Mouse (Mus musculus): ENCODE measurements around the gene Cfap45. TPM values are rescaled to one million over a fixed set of nuclear protein-coding genes. Genes with fewer than 3 reads are reported as not detected.
A peak's percentile ranks its signal among the peaks of the same experiment; 100 is the strongest.

The Cfap45 gene
- polyA plus RNA-seq, 1 experiment from 2014 or later: 1.1 TPM

- Histone ChIP-seq H3K4me1 (ENCODE audit: control insufficient read depth, insufficient read depth, low read length) (peaks cover 19% of the 10 kb centered on the region), H3K27me3 (ENCODE audit: control insufficient read depth, insufficient read depth, low read length) (peaks cover 3% of the 10 kb centered on the region; the same call in 1 of the 2 replicates), H3K4me2 (peak overlapping the region; percentile 69; the same call in 1 of the 2 replicates), H3K9ac (ENCODE audit: low read length) (peak overlapping the region; percentile 64; the same call in 1 of the 2 replicates), H3K9me3 (ENCODE audit: control insufficient read depth, low read length) (no peaks in the 10 kb centered on the region), H3K36me3 (ENCODE audit: control insufficient read depth, insufficient read depth, low read length) (no peaks in the 10 kb centered on the region), H3K27ac (ENCODE audit: low read depth, low read length) (no peak overlapping the region), H3K4me3 (ENCODE audit: low read depth, low read length) (no peak overlapping the region)
- 51% methylated on average over 7 of the region's 7 CpGs for WGBS
- 0 out of 2 replicates have a peak, but pooled peaks have one; percentile 13 for ATAC-seq (ENCODE audit: low FRiP score)
- peak; percentile 81 for DNase-seq (ENCODE audit: low spot score, missing footprints)
Observed at GRCm38 (mm10) chr1:172551009-172551408, 30.4 kb downstream of the Cfap45 start.

GRCm38 (mm10) chr1:172552623-172553022 is 32.0 kb downstream of the Cfap45 start:
- ATAC-seq (ENCODE audit: low FRiP score) (no peak), DNase-seq (ENCODE audit: low spot score, missing footprints) (peak; percentile 82)
- no peak overlapping the region for H3K27ac ChIP-seq (ENCODE audit: low read depth, low read length)
- H3K36me3 ChIP-seq (ENCODE audit: control insufficient read depth, insufficient read depth, low read length): no peaks in the 10 kb centered on the region
- no peak overlapping the region for H3K4me2 ChIP-seq
- H3K4me3 ChIP-seq (ENCODE audit: low read depth, low read length): no peak overlapping the region
- H3K4me1 ChIP-seq (ENCODE audit: control insufficient read depth, insufficient read depth, low read length): peaks cover 19% of the 10 kb centered on the region
- 67% methylated on average over 1 of the region's 1 CpGs for WGBS
- no peak overlapping the region for H3K9ac ChIP-seq (ENCODE audit: low read length)
- peaks cover 3% of the 10 kb centered on the region; the same call in 1 of the 2 replicates for H3K27me3 ChIP-seq (ENCODE audit: control insufficient read depth, insufficient read depth, low read length)
- no peaks in the 10 kb centered on the region for H3K9me3 ChIP-seq (ENCODE audit: control insufficient read depth, low read length)

DNA sequence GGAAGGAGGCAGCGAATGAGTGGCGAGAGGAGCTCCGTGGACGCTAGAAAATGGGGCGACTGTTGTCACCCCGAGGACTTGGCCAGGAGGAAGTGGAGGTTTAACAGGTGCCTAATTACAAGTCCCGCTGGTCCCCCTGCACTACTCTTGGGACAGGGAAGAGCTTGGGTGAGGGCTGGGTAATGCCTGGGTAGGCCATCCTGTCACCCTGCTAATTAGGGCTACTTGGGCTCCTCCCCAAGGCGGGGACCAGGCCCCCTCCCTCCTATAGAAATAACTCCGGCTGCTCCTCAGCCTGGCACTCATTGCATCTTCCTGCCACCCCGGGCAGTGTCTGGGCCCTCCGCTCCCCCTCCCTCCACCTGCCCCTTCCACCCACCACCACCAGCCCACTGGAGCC is 35.0 kb downstream of the Cfap45 start, which contains the start of gene Vsig8:
Vsig8 (plus strand) TSS at position 301 of the 400 bp plus-strand sequence.
- no peak for DNase-seq (ENCODE audit: low spot score, missing footprints)
- Histone ChIP-seq H3K9me3 (ENCODE audit: control insufficient read depth, low read length) (no peaks in the 10 kb centered on the region), H3K4me1 (ENCODE audit: control insufficient read depth, insufficient read depth, low read length) (peaks cover 5% of the 10 kb centered on the region), H3K4me3 (ENCODE audit: low read depth, low read length) (no peak within 1 kb of the TSS), H3K4me2 (no peak within 1 kb of the TSS), H3K9ac (ENCODE audit: low read length) (no peak within 1 kb of the TSS), H3K27ac (ENCODE audit: low read depth, low read length) (no peak within 1 kb of the TSS), H3K27me3 (ENCODE audit: control insufficient read depth, insufficient read depth, low read length) (peaks cover 5% of the 10 kb centered on the region), H3K36me3 (ENCODE audit: control insufficient read depth, insufficient read depth, low read length) (no peaks in the 10 kb centered on the region)
- WGBS: 79% methylated on average over 11 of the region's 11 CpGs
- no peak for ATAC-seq (ENCODE audit: low FRiP score)

GRCm38 (mm10) chr1:172562641-172563464 is 42.3 kb downstream of the Cfap45 start:
- peak overlapping the region; percentile 64 for H3K9ac ChIP-seq (ENCODE audit: low read length)
- H3K4me3 ChIP-seq (ENCODE audit: low read depth, low read length): peak overlapping the region; percentile 54
- peak; percentile 90 for ATAC-seq (ENCODE audit: low FRiP score)
- H3K27ac ChIP-seq (ENCODE audit: low read depth, low read length): no peak overlapping the region
- no peaks in the 10 kb centered on the region for H3K9me3 ChIP-seq (ENCODE audit: control insufficient read depth, low read length)
- H3K4me2 ChIP-seq: peak overlapping the region; percentile 91
- peaks cover 2% of the 10 kb centered on the region; the same call in 1 of the 2 replicates for H3K4me1 ChIP-seq (ENCODE audit: control insufficient read depth, insufficient read depth, low read length)
- H3K36me3 ChIP-seq (ENCODE audit: control insufficient read depth, insufficient read depth, low read length): no peaks in the 10 kb centered on the region
- under 1% methylated on average over 59 of the region's 66 CpGs for WGBS
- H3K27me3 ChIP-seq (ENCODE audit: control insufficient read depth, insufficient read depth, low read length): peaks cover 24% of the 10 kb centered on the region
- peak; percentile 98 for DNase-seq (ENCODE audit: low spot score, missing footprints)

DNA sequence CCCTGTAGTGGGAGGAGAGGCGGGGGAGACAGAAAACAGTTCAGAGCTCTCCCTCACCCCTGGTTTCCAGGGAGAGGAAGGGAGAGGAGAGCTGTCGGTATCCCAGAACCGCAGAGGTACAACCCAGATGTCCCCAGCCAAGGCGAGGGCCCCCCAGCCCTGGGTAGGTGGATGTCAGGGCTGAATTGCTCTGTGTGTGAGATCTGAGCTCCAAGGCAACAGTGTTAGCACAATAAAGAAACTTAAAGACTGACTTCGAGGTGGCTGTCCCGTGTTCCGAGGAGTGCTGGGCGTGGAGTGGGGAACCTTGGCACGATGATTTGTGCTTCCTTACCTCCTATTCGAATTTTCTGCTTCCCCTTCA is 42.8 kb downstream of the Cfap45 start:
- Histone ChIP-seq H3K4me1 (ENCODE audit: control insufficient read depth, insufficient read depth, low read length) (peaks cover 2% of the 10 kb centered on the region; the same call in 1 of the 2 replicates), H3K27me3 (ENCODE audit: control insufficient read depth, insufficient read depth, low read length) (peaks cover 24% of the 10 kb centered on the region), H3K9ac (ENCODE audit: low read length) (0 out of 2 replicates have a peak overlapping the region, but pooled peaks have one; percentile 6), H3K27ac (ENCODE audit: low read depth, low read length) (no peak overlapping the region), H3K9me3 (ENCODE audit: control insufficient read depth, low read length) (no peaks in the 10 kb centered on the region), H3K4me2 (peak overlapping the region; percentile 91), H3K36me3 (ENCODE audit: control insufficient read depth, insufficient read depth, low read length) (no peaks in the 10 kb centered on the region), H3K4me3 (ENCODE audit: low read depth, low read length) (peak overlapping the region; percentile 54)
- 1% methylated on average over 10 of the region's 10 CpGs for WGBS
- ATAC-seq (ENCODE audit: low FRiP score) (no peak), DNase-seq (ENCODE audit: low spot score, missing footprints) (no peak)

DNA sequence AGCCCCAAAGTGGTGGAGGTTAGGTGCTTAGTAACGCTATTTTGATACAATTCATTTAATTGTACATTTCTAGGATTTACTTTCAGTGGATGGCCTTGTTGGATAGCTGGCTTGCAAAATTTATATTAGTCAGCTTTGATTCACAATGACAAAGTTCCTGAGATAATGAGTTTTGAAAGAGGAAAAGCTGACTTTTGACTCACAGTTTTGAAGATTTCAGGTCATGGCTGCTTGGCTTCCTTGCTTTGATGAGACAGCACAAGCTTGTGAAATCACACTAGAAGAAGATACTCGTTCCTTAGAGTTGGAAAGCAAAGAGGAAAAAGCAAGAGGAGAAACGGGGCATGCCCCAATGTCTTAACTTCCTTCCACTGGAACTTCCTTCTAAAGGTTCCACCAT is 45.5 kb downstream of the Cfap45 start:
- 75% methylated on average over 3 of the region's 3 CpGs for WGBS

DNA sequence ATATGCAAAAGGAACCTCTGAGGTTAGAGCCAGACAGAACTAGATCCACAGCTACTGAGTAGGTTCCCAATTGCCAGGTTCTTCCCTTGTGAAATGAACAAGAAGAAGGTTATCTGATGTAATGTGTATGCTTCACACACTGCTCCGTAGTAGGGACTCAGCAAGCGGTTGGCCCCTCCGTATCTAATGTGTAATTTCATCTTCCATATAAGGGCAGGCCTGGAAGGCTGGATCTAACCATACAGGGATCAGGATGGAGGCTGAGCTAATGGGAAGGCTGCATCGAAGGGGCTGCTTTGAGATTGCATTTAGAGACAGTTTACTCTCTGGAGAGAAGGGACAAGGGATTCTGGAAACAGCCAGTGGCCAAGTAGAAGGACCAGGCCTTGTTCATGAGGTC is 47.2 kb downstream of the Cfap45 start:
- Histone ChIP-seq H3K9me3 (ENCODE audit: control insufficient read depth, low read length) (no peaks in the 10 kb centered on the region), H3K27ac (ENCODE audit: low read depth, low read length) (no peak overlapping the region), H3K36me3 (ENCODE audit: control insufficient read depth, insufficient read depth, low read length) (no peaks in the 10 kb centered on the region), H3K4me2 (no peak overlapping the region), H3K27me3 (ENCODE audit: control insufficient read depth, insufficient read depth, low read length) (no peaks in the 10 kb centered on the region), H3K9ac (ENCODE audit: low read length) (no peak overlapping the region), H3K4me1 (ENCODE audit: control insufficient read depth, insufficient read depth, low read length) (no peaks in the 10 kb centered on the region; the same call in 1 of the 2 replicates), H3K4me3 (ENCODE audit: low read depth, low read length) (no peak overlapping the region)
- WGBS: 79% methylated on average over 4 of the region's 4 CpGs
- DNase-seq (ENCODE audit: low spot score, missing footprints) (no peak), ATAC-seq (ENCODE audit: low FRiP score) (no peak)

More for the DNA sequence above, 45.5 kb downstream of the Cfap45 start:
- H3K4me3 ChIP-seq (ENCODE audit: low read depth, low read length): no peak overlapping the region
- H3K9ac ChIP-seq (ENCODE audit: low read length): no peak overlapping the region
- H3K4me2 ChIP-seq: no peak overlapping the region
- H3K27ac ChIP-seq (ENCODE audit: low read depth, low read length): no peak overlapping the region
- H3K27me3 ChIP-seq (ENCODE audit: control insufficient read depth, insufficient read depth, low read length): peaks cover 14% of the 10 kb centered on the region
- ATAC-seq (ENCODE audit: low FRiP score): no peak
- peaks cover 2% of the 10 kb centered on the region; the same call in 1 of the 2 replicates for H3K4me1 ChIP-seq (ENCODE audit: control insufficient read depth, insufficient read depth, low read length)
- no peak for DNase-seq (ENCODE audit: low spot score, missing footprints)
- H3K9me3 ChIP-seq (ENCODE audit: control insufficient read depth, low read length): no peaks in the 10 kb centered on the region
- no peaks in the 10 kb centered on the region for H3K36me3 ChIP-seq (ENCODE audit: control insufficient read depth, insufficient read depth, low read length)

GRCm38 (mm10) chr1:172580116-172580515 is 59.5 kb downstream of the Cfap45 start:
- Histone ChIP-seq H3K9ac (ENCODE audit: low read length) (no peak overlapping the region), H3K27ac (ENCODE audit: low read depth, low read length) (no peak overlapping the region), H3K9me3 (ENCODE audit: control insufficient read depth, low read length) (no peaks in the 10 kb centered on the region), H3K36me3 (ENCODE audit: control insufficient read depth, insufficient read depth, low read length) (no peaks in the 10 kb centered on the region), H3K4me1 (ENCODE audit: control insufficient read depth, insufficient read depth, low read length) (no peaks in the 10 kb centered on the region), H3K27me3 (ENCODE audit: control insufficient read depth, insufficient read depth, low read length) (no peaks in the 10 kb centered on the region; the same call in 1 of the 2 replicates), H3K4me2 (no peak overlapping the region), H3K4me3 (ENCODE audit: low read depth, low read length) (no peak overlapping the region)
- DNase-seq (ENCODE audit: low spot score, missing footprints) (no peak), ATAC-seq (ENCODE audit: low FRiP score) (no peak)
- 81% methylated on average over 6 of the region's 6 CpGs for WGBS

GRCm38 (mm10) chr1:172582436-172582835 is 61.8 kb downstream of the Cfap45 start:
- H3K4me2 ChIP-seq: no peak overlapping the region
- H3K27ac ChIP-seq (ENCODE audit: low read depth, low read length): no peak overlapping the region
- H3K4me1 ChIP-seq (ENCODE audit: control insufficient read depth, insufficient read depth, low read length): peaks cover 3% of the 10 kb centered on the region; the same call in 1 of the 2 replicates
- H3K27me3 ChIP-seq (ENCODE audit: control insufficient read depth, insufficient read depth, low read length): no peaks in the 10 kb centered on the region; the same call in 1 of the 2 replicates
- DNase-seq (ENCODE audit: low spot score, missing footprints) (no peak), ATAC-seq (ENCODE audit: low FRiP score) (no peak)
- H3K9me3 ChIP-seq (ENCODE audit: control insufficient read depth, low read length): no peaks in the 10 kb centered on the region
- H3K36me3 ChIP-seq (ENCODE audit: control insufficient read depth, insufficient read depth, low read length): no peaks in the 10 kb centered on the region
- no peak overlapping the region for H3K9ac ChIP-seq (ENCODE audit: low read length)
- H3K4me3 ChIP-seq (ENCODE audit: low read depth, low read length): no peak overlapping the region
- 85% methylated on average over 8 of the region's 8 CpGs for WGBS
